Mouse (Mus musculus): ENCODE results near the gene Pxt1.
"Not testable (repeated sequence)": the region's sequence is repeated elsewhere in the genome, so short reads cannot be mapped to it uniquely, and the experiment has no call there.

The Pxt1 gene

GRCm38 (mm10) chr17:28943740-28944139 is at the start of gene Pxt1:
TSS of gene Pxt1 (minus strand) at chr17:28943840.
- H3K27me3 ChIP-seq (ENCODE audit: insufficient read depth, low read length), result no peaks in the 10 kb centered on the region
- no peaks in the 10 kb centered on the region for H3K36me3 ChIP-seq (ENCODE audit: insufficient read depth, low read length)
- peaks cover 37% of the 10 kb centered on the region for H3K9me3 ChIP-seq (ENCODE audit: low read length)

GRCm38 (mm10) chr17:28993004-28993403 is 49.4 kb upstream of the Pxt1 start:
- Histone ChIP-seq H3K4me1 (replicated peaks; ENCODE audit: low read depth, low read length) (peaks cover 64% of the 10 kb centered on the region), H3K36me3 (ENCODE audit: insufficient read depth, low read length) (peaks cover 91% of the 10 kb centered on the region)
- H3K27me3 ChIP-seq (ENCODE audit: insufficient read depth, low read length); H3K4me3 ChIP-seq (replicated peaks; ENCODE audit: low read length); H3K9me3 ChIP-seq (ENCODE audit: low read length): not testable (repeated sequence)

More at GRCm38 (mm10) chr17:28943740-28944139, at the start of gene Pxt1:
- TF ChIP-seq POU5F1 (IDR thresholded peaks at IDR 0.05; ENCODE audit: borderline replicate concordance, low read length), result no peak
- no peak for TF ChIP-seq NANOG (IDR thresholded peaks at IDR 0.05; ENCODE audit: borderline replicate concordance, low read length)
- TF ChIP-seq CTCF (conservative IDR thresholded peaks at IDR 0.05; ENCODE audit: low read length), result no peak
- peaks cover 21% of the 10 kb centered on the region for H3K4me1 ChIP-seq (replicated peaks; ENCODE audit: low read depth, low read length)
- H3K4me3 ChIP-seq (replicated peaks; ENCODE audit: low read length), result no peak within 1 kb of the TSS

- H3K4me1 ChIP-seq (replicated peaks; ENCODE audit: low read depth, low read length), result peaks cover 64% of the 10 kb centered on the region
- no peaks in the 10 kb centered on the region for H3K9me3 ChIP-seq (ENCODE audit: low read length)
- H3K27me3 ChIP-seq (ENCODE audit: insufficient read depth, low read length), result no peaks in the 10 kb centered on the region
- peaks cover 90% of the 10 kb centered on the region for H3K36me3 ChIP-seq (ENCODE audit: insufficient read depth, low read length)
- no peak for TF ChIP-seq POU5F1 (IDR thresholded peaks at IDR 0.05; ENCODE audit: borderline replicate concordance, low read length)
- no peak for TF ChIP-seq NANOG (IDR thresholded peaks at IDR 0.05; ENCODE audit: borderline replicate concordance, low read length)
- no peak for TF ChIP-seq CTCF (conservative IDR thresholded peaks at IDR 0.05; ENCODE audit: low read length)
- no peak overlapping the region for H3K4me3 ChIP-seq (replicated peaks; ENCODE audit: low read length)
Observed at GRCm38 (mm10) chr17:28992105-28992504, 48.5 kb upstream of the Pxt1 start.

- H3K27me3 ChIP-seq (ENCODE audit: insufficient read depth, low read length), result no peaks in the 10 kb centered on the region
- H3K4me1 ChIP-seq (replicated peaks; ENCODE audit: low read depth, low read length), result peaks cover 63% of the 10 kb centered on the region
- peaks cover 89% of the 10 kb centered on the region for H3K36me3 ChIP-seq (ENCODE audit: insufficient read depth, low read length)
- no peak for TF ChIP-seq CTCF (conservative IDR thresholded peaks at IDR 0.05; ENCODE audit: low read length)
- TF ChIP-seq POU5F1 (IDR thresholded peaks at IDR 0.05; ENCODE audit: borderline replicate concordance, low read length), result no peak
- TF ChIP-seq NANOG (IDR thresholded peaks at IDR 0.05; ENCODE audit: borderline replicate concordance, low read length), result no peak
- no peaks in the 10 kb centered on the region for H3K9me3 ChIP-seq (ENCODE audit: low read length)
- no peak overlapping the region for H3K4me3 ChIP-seq (replicated peaks; ENCODE audit: low read length)
Observed at GRCm38 (mm10) chr17:28991286-28991685, 47.6 kb upstream of the Pxt1 start.

- peaks cover 90% of the 10 kb centered on the region for H3K36me3 ChIP-seq (ENCODE audit: insufficient read depth, low read length)
- peaks cover 65% of the 10 kb centered on the region for H3K4me1 ChIP-seq (replicated peaks; ENCODE audit: low read depth, low read length)
- no peak overlapping the region for H3K4me3 ChIP-seq (replicated peaks; ENCODE audit: low read length)
- H3K9me3 ChIP-seq (ENCODE audit: low read length), result no peaks in the 10 kb centered on the region
- no peak for TF ChIP-seq CTCF (conservative IDR thresholded peaks at IDR 0.05; ENCODE audit: low read length)
- no peak for TF ChIP-seq POU5F1 (IDR thresholded peaks at IDR 0.05; ENCODE audit: borderline replicate concordance, low read length)
- TF ChIP-seq NANOG (IDR thresholded peaks at IDR 0.05; ENCODE audit: borderline replicate concordance, low read length), result no peak
- no peaks in the 10 kb centered on the region for H3K27me3 ChIP-seq (ENCODE audit: insufficient read depth, low read length)
Observed at GRCm38 (mm10) chr17:28990060-28990459, 46.4 kb upstream of the Pxt1 start.

- TF ChIP-seq CTCF (conservative IDR thresholded peaks at IDR 0.05; ENCODE audit: low read length) (no peak), POU5F1 (IDR thresholded peaks at IDR 0.05; ENCODE audit: borderline replicate concordance, low read length) (no peak), NANOG (IDR thresholded peaks at IDR 0.05; ENCODE audit: borderline replicate concordance, low read length) (no peak)
Observed at GRCm38 (mm10) chr17:28988996-28989395, 45.4 kb upstream of the Pxt1 start.

GRCm38 (mm10) chr17:28988291-28988690 is 44.7 kb upstream of the Pxt1 start:
- peak overlapping the region; percentile 29; the same call in 1 of the 2 replicates for H3K4me3 ChIP-seq (replicated peaks; ENCODE audit: low read length)
- no peaks in the 10 kb centered on the region for H3K27me3 ChIP-seq (ENCODE audit: insufficient read depth, low read length)
- peaks cover 93% of the 10 kb centered on the region for H3K36me3 ChIP-seq (ENCODE audit: insufficient read depth, low read length)

More at GRCm38 (mm10) chr17:28988996-28989395, 45.4 kb upstream of the Pxt1 start:
- Histone ChIP-seq H3K4me1 (replicated peaks; ENCODE audit: low read depth, low read length) (peaks cover 65% of the 10 kb centered on the region), H3K4me3 (replicated peaks; ENCODE audit: low read length) (no peak overlapping the region), H3K9me3 (ENCODE audit: low read length) (no peaks in the 10 kb centered on the region), H3K36me3 (ENCODE audit: insufficient read depth, low read length) (peaks cover 91% of the 10 kb centered on the region), H3K27me3 (ENCODE audit: insufficient read depth, low read length) (no peaks in the 10 kb centered on the region)

GRCm38 (mm10) chr17:28987713-28988112 is 44.1 kb upstream of the Pxt1 start:
- no peaks in the 10 kb centered on the region for H3K27me3 ChIP-seq (ENCODE audit: insufficient read depth, low read length)
- peak overlapping the region; percentile 29; the same call in 1 of the 2 replicates for H3K4me3 ChIP-seq (replicated peaks; ENCODE audit: low read length)
- H3K4me1 ChIP-seq (replicated peaks; ENCODE audit: low read depth, low read length), result peaks cover 78% of the 10 kb centered on the region
- no peaks in the 10 kb centered on the region for H3K9me3 ChIP-seq (ENCODE audit: low read length)
- TF ChIP-seq POU5F1 (IDR thresholded peaks at IDR 0.05; ENCODE audit: borderline replicate concordance, low read length), result no peak
- TF ChIP-seq CTCF (conservative IDR thresholded peaks at IDR 0.05; ENCODE audit: low read length), result peak; percentile 90
- H3K36me3 ChIP-seq (ENCODE audit: insufficient read depth, low read length), result peaks cover 96% of the 10 kb centered on the region

More at GRCm38 (mm10) chr17:28988291-28988690, 44.7 kb upstream of the Pxt1 start:
- no peak for TF ChIP-seq CTCF (conservative IDR thresholded peaks at IDR 0.05; ENCODE audit: low read length)
- no peak for TF ChIP-seq NANOG (IDR thresholded peaks at IDR 0.05; ENCODE audit: borderline replicate concordance, low read length)
- no peak for TF ChIP-seq POU5F1 (IDR thresholded peaks at IDR 0.05; ENCODE audit: borderline replicate concordance, low read length)
- H3K9me3 ChIP-seq (ENCODE audit: low read length), result no peaks in the 10 kb centered on the region
- H3K4me1 ChIP-seq (replicated peaks; ENCODE audit: low read depth, low read length), result peaks cover 72% of the 10 kb centered on the region

GRCm38 (mm10) chr17:28986833-28987232 is 43.2 kb upstream of the Pxt1 start:
- H3K4me1 ChIP-seq (replicated peaks; ENCODE audit: low read depth, low read length), result peaks cover 86% of the 10 kb centered on the region
- no peaks in the 10 kb centered on the region for H3K9me3 ChIP-seq (ENCODE audit: low read length)
- H3K27me3 ChIP-seq (ENCODE audit: insufficient read depth, low read length), result no peaks in the 10 kb centered on the region
- H3K36me3 ChIP-seq (ENCODE audit: insufficient read depth, low read length), result peaks cover 97% of the 10 kb centered on the region
- H3K4me3 ChIP-seq (replicated peaks; ENCODE audit: low read length), result no peak overlapping the region
- no peak for TF ChIP-seq POU5F1 (IDR thresholded peaks at IDR 0.05; ENCODE audit: borderline replicate concordance, low read length)
- TF ChIP-seq CTCF (conservative IDR thresholded peaks at IDR 0.05; ENCODE audit: low read length), result peak; percentile 93

All from E14TG2a.4 (cell line).